Mouse (Mus musculus) frontal cortex, adult (tissue): Measurements from ENCODE around the gene Lrrk2.
"Not testable (repeated sequence)": the region's sequence is repeated elsewhere in the genome, so short reads cannot be mapped to it uniquely, and the experiment has no call there.

Source experiments
- ATAC-seq: cut with Nextera tagmentation; 2 replicates; pipeline ENCODE4 v1.9.2; 2017; ENCODE audit warnings: mild to moderate bottlenecking, moderate library complexity, mixed read lengths; ENCODE audit not compliant: low TSS enrichment

Gene Lrrk2

DNA sequence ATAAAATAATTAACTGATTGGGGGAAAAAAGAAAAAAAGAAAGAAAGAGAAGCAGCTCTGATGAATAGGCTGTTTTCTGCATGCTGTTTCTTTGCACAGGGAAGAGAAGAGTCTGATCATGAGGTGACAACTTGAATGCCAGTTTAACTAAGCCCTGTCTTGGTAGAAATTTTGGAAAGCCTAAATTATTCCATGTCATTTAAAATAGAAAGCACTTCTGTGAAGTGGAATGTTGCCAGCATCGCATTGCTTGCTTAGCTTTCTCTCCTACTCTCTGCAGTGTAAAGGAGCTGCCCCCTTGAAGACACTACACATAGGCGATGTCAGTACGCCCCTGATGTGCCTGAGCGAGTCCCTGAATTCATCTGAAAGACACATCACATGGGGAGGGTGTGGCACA, 133.5 kb downstream of the Lrrk2 start:
- peak; percentile 72 for ATAC-seq

DNA sequence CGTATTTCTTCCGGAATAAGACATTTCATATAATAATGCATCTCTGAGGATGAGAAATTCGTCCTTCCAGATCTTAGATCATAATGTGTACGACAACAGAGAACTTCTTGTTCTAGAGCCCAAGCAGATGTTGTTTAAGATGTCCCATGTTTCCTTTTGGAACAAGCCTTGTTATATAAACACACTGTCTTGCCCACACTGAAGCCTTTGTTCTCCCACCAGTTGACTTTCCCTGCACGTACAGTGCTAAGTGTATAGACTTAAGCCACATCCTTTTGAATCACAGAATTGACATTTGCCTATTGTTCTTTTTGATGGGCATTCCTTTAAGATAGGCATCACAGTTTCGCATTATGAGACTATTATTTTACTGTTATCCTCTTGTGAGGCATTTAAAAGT, 162.3 kb downstream of the Lrrk2 start:
- no peak for ATAC-seq

DNA sequence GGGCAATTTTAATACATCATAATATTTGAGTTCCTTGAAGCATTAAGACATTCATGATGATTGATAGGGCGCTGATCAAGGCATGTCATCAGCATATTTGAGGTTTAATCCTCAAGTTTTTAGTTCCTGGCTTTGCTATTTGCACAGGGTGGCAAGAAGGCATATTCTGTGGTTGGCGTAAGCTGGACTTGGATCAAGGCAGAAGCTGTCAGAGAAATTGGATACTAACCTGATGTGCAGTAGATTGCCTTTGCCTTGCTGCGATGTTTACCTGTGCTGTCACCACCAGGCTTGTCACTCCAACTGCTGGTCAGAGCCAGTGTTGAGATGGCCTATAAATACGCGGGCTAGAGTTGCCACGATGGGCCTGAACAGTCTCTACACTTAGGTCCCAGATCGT, 165.0 kb downstream of the Lrrk2 start, which contains the start of gene Smgc:
Gene Smgc, plus strand, starts transcription at position 301 of the 400 bp plus-strand sequence.
- no peak for ATAC-seq

DNA sequence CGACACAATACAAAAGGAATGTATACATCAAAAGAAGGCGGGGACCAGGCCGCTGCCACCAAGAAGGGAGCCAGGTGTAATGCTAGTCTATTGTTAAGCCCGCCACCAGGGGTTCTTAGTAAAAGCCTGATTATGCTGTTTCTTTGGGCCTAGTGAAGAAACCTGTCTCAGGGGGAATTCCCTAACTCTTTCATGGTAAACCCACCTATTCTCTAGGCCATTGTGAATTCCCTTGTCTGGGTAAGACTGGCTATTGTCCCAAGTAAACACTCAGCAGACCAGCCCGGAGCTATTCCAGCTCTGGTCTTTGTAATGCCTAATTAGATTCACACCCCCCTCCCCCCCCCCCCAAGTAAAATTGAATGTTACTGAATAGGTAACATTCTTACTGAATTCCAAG, 191.2 kb downstream of the Lrrk2 start:
- ATAC-seq = not testable (repeated sequence)
